Comparison of ENCODE assay signal across 21 mouse cellular contexts in genomic region chr6:71201925-71202324, GRCm38 (mm10). TPM values are rescaled to one million over a fixed set of nuclear protein-coding genes. Genes with fewer than 3 reads are reported as not detected.
DNase-seq lines count a peak whose midpoint lies in the region; ATAC-seq and TF ChIP-seq lines count a peak whose summit lies in the region.
"Had no signal": no experiment of that assay in that cellular context is flagged by ENCODE, and none has a peak within 500 bp of the region (broad histone marks: within the 10 kb centered on the region; RNA-seq: fewer than 3 reads in every experiment).

No protein-coding gene starts in this region.

- no peaks in the 10 kb centered on the region for H3K36me3 ChIP-seq in C2C12 (ENCODE audit: control insufficient read depth, insufficient read depth)
- no peaks in the 10 kb centered on the region for H3K36me3 ChIP-seq in intestine, embryonic 15.5 days
- peaks cover 14% of the 10 kb centered on the region for H3K36me3 ChIP-seq in liver, postnatal 0 days (replicated peaks; ENCODE audit: insufficient read depth, low read length)
- no peaks in the 10 kb centered on the region for H3K36me3 ChIP-seq in midbrain, embryonic 15.5 days (replicated peaks)
- H3K36me3 ChIP-seq in heart, embryonic 12.5 days: no peaks in the 10 kb centered on the region
- H3K36me3 ChIP-seq: embryonic facial prominence, embryonic 13.5 days; hindbrain, embryonic 10.5 days; hindbrain, embryonic 15.5 days had no signal

- no peaks in the 10 kb centered on the region for H3K4me1 ChIP-seq in intestine, embryonic 15.5 days (replicated peaks)
- peaks cover 17% of the 10 kb centered on the region; the same call in 1 of the 2 replicates for H3K4me1 ChIP-seq in liver, postnatal 0 days (ENCODE audit: insufficient read depth)
- H3K4me1 ChIP-seq in midbrain, embryonic 15.5 days: no peaks in the 10 kb centered on the region
- H3K4me1 ChIP-seq in heart, embryonic 12.5 days (replicated peaks): peaks cover 14% of the 10 kb centered on the region
- H3K4me1 ChIP-seq: embryonic facial prominence, embryonic 13.5 days; forebrain, embryonic 13.5 days; hindbrain, embryonic 15.5 days had no signal

- H3K79me2 ChIP-seq in C2C12 (ENCODE audit: control insufficient read depth, insufficient read depth): no peaks in the 10 kb centered on the region

- no peak; the same call in 1 of the 2 replicates for ATAC-seq in intestine, embryonic 15.5 days
- no peak for ATAC-seq in liver, postnatal 0 days
- ATAC-seq in midbrain, embryonic 15.5 days (replicated peaks): no peak
- no peak for ATAC-seq in heart, embryonic 12.5 days (ENCODE audit: insufficient number of reproducible peaks, low FRiP score)
- ATAC-seq: CD4-positive, CD25-positive, alpha-beta regulatory T cell, adult 4 months; forebrain, embryonic 13.5 days; forebrain, postnatal 0 days; Patski had no signal

- peak; percentile 29 for DNase-seq in ES-CJ7 (ENCODE audit: low read depth, low spot score)
- no peak for DNase-seq in liver, postnatal 0 days
- DNase-seq in layer of hippocampus, adult 9-11 months: no peak
- DNase-seq: adrenal gland, adult 2 months; adrenal gland, postnatal 25 days; cerebellum, adult 8-10 months; cerebellum, postnatal 25 days; forebrain, postnatal 0 days; gastrocnemius, postnatal 14 days; heart, adult 2 months had no signal

- no peaks in the 10 kb centered on the region for H3K79me3 ChIP-seq in C2C12 (ENCODE audit: low read depth)

- no peak overlapping the region for H3K9ac ChIP-seq in intestine, embryonic 15.5 days
- H3K9ac ChIP-seq in liver, postnatal 0 days (replicated peaks): peak overlapping the region; percentile 1; the same call in 1 of the 2 replicates
- no peak overlapping the region for H3K9ac ChIP-seq in midbrain, embryonic 15.5 days
- H3K9ac ChIP-seq in heart, embryonic 12.5 days: no peak overlapping the region
- H3K9ac ChIP-seq: embryonic facial prominence, embryonic 13.5 days; forebrain, embryonic 13.5 days; forebrain, postnatal 0 days; hindbrain, embryonic 15.5 days had no signal

- 0 out of 2 replicates have a peak overlapping the region, but pooled peaks have one; percentile 9 for H3K4me2 ChIP-seq in intestine, embryonic 15.5 days (replicated peaks)
- H3K4me2 ChIP-seq in liver, postnatal 0 days (ENCODE audit: low read depth, low read length): peak overlapping the region; percentile 60
- H3K4me2 ChIP-seq in midbrain, embryonic 15.5 days: no peak overlapping the region
- H3K4me2 ChIP-seq in heart, embryonic 12.5 days: no peak overlapping the region
- H3K4me2 ChIP-seq: embryonic facial prominence, embryonic 13.5 days; forebrain, embryonic 13.5 days; heart, embryonic 11.5 days; hindbrain, embryonic 15.5 days had no signal

- no peak overlapping the region for H3ac ChIP-seq in C2C12 (ENCODE audit: control insufficient read depth, insufficient read length, low read depth)

- H3K4me3 ChIP-seq in C2C12 (ENCODE audit: insufficient read depth, poor library complexity, severe bottlenecking): no peak overlapping the region
- H3K4me3 ChIP-seq in intestine, embryonic 15.5 days (replicated peaks): no peak overlapping the region
- peak overlapping the region; percentile 46 for H3K4me3 ChIP-seq in liver, postnatal 0 days (ENCODE audit: low read depth, low read length)
- no peak overlapping the region for H3K4me3 ChIP-seq in midbrain, embryonic 15.5 days
- no peak overlapping the region for H3K4me3 ChIP-seq in heart, embryonic 12.5 days
- H3K4me3 ChIP-seq: embryonic facial prominence, embryonic 13.5 days; forebrain, embryonic 13.5 days; heart, adult 2 months; hindbrain, embryonic 10.5 days; hindbrain, embryonic 15.5 days had no signal

- no peak overlapping the region for H3K27ac ChIP-seq in intestine, embryonic 15.5 days
- peak overlapping the region; percentile 81; the same call in 1 of the 2 replicates for H3K27ac ChIP-seq in liver, postnatal 0 days (ENCODE audit: low read depth)
- H3K27ac ChIP-seq in midbrain, embryonic 15.5 days: no peak overlapping the region
- no peak overlapping the region for H3K27ac ChIP-seq in heart, embryonic 12.5 days (ENCODE audit: poor library complexity, severe bottlenecking)
- H3K27ac ChIP-seq: embryonic facial prominence, embryonic 13.5 days; forebrain, embryonic 13.5 days; heart, adult 2 months; hindbrain, embryonic 10.5 days; hindbrain, embryonic 15.5 days had no signal

- 50% methylated on average over 5 of the region's 5 CpGs for whole genome bisulfite sequencing in intestine, embryonic 15.5 days
- 53% methylated on average over 5 of the region's 5 CpGs for WGBS in liver, postnatal 0 days (ENCODE audit: insufficient replicate concordance)
- WGBS in midbrain, embryonic 15.5 days: 70% methylated on average over 5 of the region's 5 CpGs
- 69% methylated on average over 5 of the region's 5 CpGs for WGBS in heart, embryonic 12.5 days

- no peaks in the 10 kb centered on the region for H3K27me3 ChIP-seq in C2C12 (ENCODE audit: control insufficient read depth, insufficient read depth, insufficient read length)
- H3K27me3 ChIP-seq in intestine, embryonic 15.5 days (replicated peaks): no peaks in the 10 kb centered on the region
- no peaks in the 10 kb centered on the region for H3K27me3 ChIP-seq in liver, postnatal 0 days (ENCODE audit: insufficient read depth, low read length)
- H3K27me3 ChIP-seq in midbrain, embryonic 15.5 days (replicated peaks): no peaks in the 10 kb centered on the region
- H3K27me3 ChIP-seq in heart, embryonic 12.5 days (replicated peaks): no peaks in the 10 kb centered on the region
- H3K27me3 ChIP-seq: embryonic facial prominence, embryonic 13.5 days; forebrain, embryonic 13.5 days; hindbrain, embryonic 15.5 days; Patski had no signal

- no peak for TF ChIP-seq EP300 in liver, postnatal 0 days (IDR thresholded peaks at IDR 0.05; ENCODE audit: low read depth)

- no peaks in the 10 kb centered on the region for H3K9me3 ChIP-seq in intestine, embryonic 15.5 days
- no peaks in the 10 kb centered on the region for H3K9me3 ChIP-seq in liver, postnatal 0 days (ENCODE audit: low read length)
- no peaks in the 10 kb centered on the region for H3K9me3 ChIP-seq in midbrain, embryonic 15.5 days
- no peaks in the 10 kb centered on the region for H3K9me3 ChIP-seq in heart, embryonic 12.5 days (replicated peaks)
- H3K9me3 ChIP-seq: embryonic facial prominence, embryonic 13.5 days; forebrain, embryonic 13.5 days; hindbrain, embryonic 10.5 days; hindbrain, embryonic 15.5 days had no signal

- no peak for TF ChIP-seq CTCF in C2C12 (IDR thresholded peaks at IDR 0.05; ENCODE audit: control insufficient read depth, insufficient read depth, insufficient read length)
- no peak for TF ChIP-seq CTCF in liver, postnatal 0 days (IDR thresholded peaks at IDR 0.05; ENCODE audit: low read depth)

TF ChIP-seq in C2C12, 6 proteins besides CTCF, POLR2A, EP300 and RAD21:
- TF ChIP-seq MYOD1 (IDR thresholded peaks at IDR 0.05; ENCODE audit: control insufficient read depth, insufficient read length, low read depth): peak; percentile 81
- no peak for TF ChIP-seq FOSL1 (IDR thresholded peaks at IDR 0.05; ENCODE audit: insufficient read depth, low read length, poor library complexity, severe bottlenecking)
- TF ChIP-seq CEBPB (IDR thresholded peaks at IDR 0.05; ENCODE audit: low read depth): no peak
- no peak for TF ChIP-seq MYOG (IDR thresholded peaks at IDR 0.05; ENCODE audit: control insufficient read depth, extremely low read depth, insufficient read length)
- no peak for TF ChIP-seq MAX (IDR thresholded peaks at IDR 0.05)
- TF ChIP-seq USF1 (IDR thresholded peaks at IDR 0.05; ENCODE audit: low read depth): no peak

RNA-seq across cellular contexts. Expression of gene Fabp1, which starts 2.3 kb away (rescaled TPM):
- not detected for polyA plus RNA-seq in C2C12 (2012; fragmentation: generic; extraction: Trizol)
- 2,291 and 2,664 TPM in 2 replicates for polyA plus RNA-seq in intestine, embryonic 15.5 days (2015; fragmentation: Nextera tagmentation; extraction: Ambion mirVana)
- 6,645 and 7,607 TPM in 2 replicates for polyA plus RNA-seq in liver, postnatal 0 days (2015; fragmentation: Nextera tagmentation; extraction: Ambion mirVana)
- polyA plus RNA-seq in midbrain, embryonic 15.5 days (2015; fragmentation: Nextera tagmentation; extraction: Ambion mirVana): 0.45 and 0.46 TPM in 2 replicates
- 0.50 and 1.0 TPM in 2 replicates for polyA plus RNA-seq in heart, embryonic 12.5 days (2016; fragmentation: Nextera tagmentation; extraction: Ambion mirVana)
- polyA plus RNA-seq: adrenal gland, adult 2 months; CD4-positive, CD25-positive, alpha-beta regulatory T cell, adult 4 months; embryonic facial prominence, embryonic 13.5 days; forebrain, embryonic 13.5 days; forebrain, postnatal 0 days; heart, adult 2 months; hindbrain, embryonic 10.5 days; Patski had no signal

RNA-seq across cellular contexts. Expression of gene Thnsl2, which starts 57.7 kb away (rescaled TPM):
- polyA plus RNA-seq in C2C12 (2012; fragmentation: generic; extraction: Trizol): not detected
- 47.4 and 49.6 TPM in 2 replicates for polyA plus RNA-seq in intestine, embryonic 15.5 days (2015; fragmentation: Nextera tagmentation; extraction: Ambion mirVana)
- 35.4 and 35.8 TPM in 2 replicates for polyA plus RNA-seq in liver, postnatal 0 days (2015; fragmentation: Nextera tagmentation; extraction: Ambion mirVana)
- polyA plus RNA-seq in midbrain, embryonic 15.5 days (2015; fragmentation: Nextera tagmentation; extraction: Ambion mirVana): 4.2 and 4.7 TPM in 2 replicates
- 2.6 and 4.2 TPM in 2 replicates for polyA plus RNA-seq in heart, embryonic 12.5 days (2016; fragmentation: Nextera tagmentation; extraction: Ambion mirVana)

Comparison
In these comparisons a context has a peak if more than half of its experiments do, and no peak if none do; other contexts are left out.
1. H3K4me2 ChIP-seq: peak in intestine, embryonic 15.5 days (single experiment) and liver, postnatal 0 days (single experiment); none in midbrain, embryonic 15.5 days (single experiment) and heart, embryonic 12.5 days (single experiment).
2. RNA of gene Fabp1, which starts 2.3 kb away (polyA plus RNA-seq): 6,645 to 7,607 TPM in liver, postnatal 0 days and 2,291 to 2,664 TPM in intestine, embryonic 15.5 days; 0.50 to 1.0 TPM in heart, embryonic 12.5 days, 0.45 to 0.46 TPM in midbrain, embryonic 15.5 days and not detected in C2C12 (single experiment); every median in the first group is over 1,000 times any median in the second.